Mouse (Mus musculus): ENCODE measurements at regions not wholly inside any gene's neighbourhood (a gene's known extent, or its start where the extent isn't known, plus 50 kb on each side); places are given as distances from the start of the nearest gene placed in this dataset.
A peak's percentile ranks its signal among the peaks of the same experiment; 100 is the strongest.

DNA sequence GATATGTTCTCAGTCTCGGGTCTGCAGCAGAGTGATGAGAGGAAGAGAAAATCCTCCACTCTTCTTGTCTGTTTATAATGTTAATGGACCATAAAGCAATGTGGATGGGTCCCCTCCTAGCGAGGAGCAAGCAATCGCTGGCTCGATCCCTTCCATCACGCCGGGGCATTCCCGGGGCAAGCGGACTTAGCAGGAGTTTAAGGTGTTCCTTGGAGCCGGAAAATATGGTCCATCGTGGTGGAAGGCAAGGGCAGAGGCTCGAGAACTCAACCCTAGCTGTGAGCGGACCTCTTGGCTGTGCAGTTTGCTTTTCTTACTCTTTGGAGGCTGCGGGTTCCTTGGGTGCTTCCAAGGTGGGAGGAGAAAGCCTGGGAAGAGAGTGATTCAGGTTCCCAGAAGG is 127.1 kb upstream of the Dpyd start:
- H3K4me2 ChIP-seq (replicated peaks): peak overlapping the region; percentile 91
- 3% methylated on average over 13 of the region's 13 CpGs for WGBS
- H3K4me1 ChIP-seq (replicated peaks; ENCODE audit: control insufficient read depth, insufficient read depth, low read length): peaks cover 5% of the 10 kb centered on the region; the same call in 1 of the 2 replicates
- peak overlapping the region; percentile 72 for H3K9ac ChIP-seq
- H3K9me3 ChIP-seq (ENCODE audit: control insufficient read depth, low read length): no peaks in the 10 kb centered on the region
- H3K27ac ChIP-seq: peak overlapping the region; percentile 87; the same call in 1 of the 2 replicates
- peak overlapping the region; percentile 41 for H3K4me3 ChIP-seq (replicated peaks; ENCODE audit: low read length)
- H3K36me3 ChIP-seq (replicated peaks; ENCODE audit: control insufficient read depth, insufficient read depth): no peaks in the 10 kb centered on the region
- DNase-seq (ENCODE audit: low spot score) (no peak), ATAC-seq (ENCODE audit: low FRiP score) (no peak)
- H3K27me3 ChIP-seq (ENCODE audit: control insufficient read depth, insufficient read depth, low read length): peaks cover 7% of the 10 kb centered on the region; the same call in 1 of the 2 replicates

DNA sequence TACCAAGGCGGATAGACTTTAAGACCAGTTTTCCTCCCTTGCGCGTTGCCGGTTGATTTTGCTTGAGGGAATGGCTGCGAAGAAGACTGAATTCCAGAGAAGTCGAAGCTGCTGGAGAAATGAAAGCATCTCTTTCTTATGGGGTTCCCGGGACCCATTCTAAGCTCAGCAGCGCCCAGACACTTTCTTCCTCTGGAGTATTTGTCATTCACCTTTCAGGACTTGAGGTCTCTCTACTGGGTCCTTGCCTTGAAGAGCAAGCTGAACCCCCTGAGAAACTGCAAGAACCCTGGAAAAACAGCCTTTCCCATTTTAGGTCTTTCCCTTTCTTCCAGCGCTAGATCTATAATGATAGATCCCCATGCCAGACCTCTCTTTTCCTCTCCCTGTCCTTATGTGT is 126.7 kb upstream of the Dpyd start:
- peaks cover 5% of the 10 kb centered on the region; the same call in 1 of the 2 replicates for H3K4me1 ChIP-seq (replicated peaks; ENCODE audit: control insufficient read depth, insufficient read depth, low read length)
- no peak for ATAC-seq (ENCODE audit: low FRiP score)
- no peaks in the 10 kb centered on the region for H3K9me3 ChIP-seq (ENCODE audit: control insufficient read depth, low read length)
- H3K36me3 ChIP-seq (replicated peaks; ENCODE audit: control insufficient read depth, insufficient read depth): no peaks in the 10 kb centered on the region
- H3K27ac ChIP-seq: peak overlapping the region; percentile 87; the same call in 1 of the 2 replicates
- WGBS: 5% methylated on average over 9 of the region's 9 CpGs
- H3K4me3 ChIP-seq (replicated peaks; ENCODE audit: low read length): peak overlapping the region; percentile 41
- H3K9ac ChIP-seq: peak overlapping the region; percentile 72
- H3K27me3 ChIP-seq (ENCODE audit: control insufficient read depth, insufficient read depth, low read length): peaks cover 7% of the 10 kb centered on the region; the same call in 1 of the 2 replicates
- H3K4me2 ChIP-seq (replicated peaks): peak overlapping the region; percentile 91
- DNase-seq (ENCODE audit: low spot score): no peak

DNA sequence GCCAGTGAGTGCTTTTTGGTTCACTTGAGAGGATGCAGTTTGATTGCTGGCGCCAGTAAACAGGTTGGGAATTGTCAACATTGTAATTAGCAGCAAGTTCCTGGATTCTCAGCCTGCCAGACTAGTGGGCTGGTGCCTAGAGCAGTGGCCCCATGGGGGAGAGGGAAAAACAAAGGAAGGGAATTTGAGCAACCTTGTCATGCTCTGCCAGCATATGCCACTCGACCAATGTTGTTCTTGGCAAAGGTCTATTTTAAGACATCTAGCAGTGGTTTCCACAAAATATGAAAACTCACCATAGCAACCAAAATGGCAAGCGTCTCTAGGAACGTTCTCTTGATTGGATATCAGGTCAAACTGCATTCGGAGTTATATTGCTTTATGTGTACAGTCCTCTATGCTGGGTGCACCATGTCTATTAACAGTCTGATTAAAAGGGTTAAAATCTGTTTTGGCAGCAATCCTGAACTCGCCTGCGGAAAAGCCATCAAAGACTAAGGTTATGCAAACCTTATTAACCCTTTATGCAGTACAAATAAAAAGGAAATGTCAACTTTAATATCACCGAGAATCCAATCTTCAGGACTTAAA is 118.1 kb upstream of the Dpyd start:
- H3K27me3 ChIP-seq (ENCODE audit: control insufficient read depth, insufficient read depth, low read length): no peaks in the 10 kb centered on the region
- no peak overlapping the region for H3K27ac ChIP-seq
- no peak overlapping the region for H3K4me3 ChIP-seq (replicated peaks; ENCODE audit: low read length)
- no peak overlapping the region for H3K9ac ChIP-seq
- 50% methylated on average over 8 of the region's 8 CpGs for whole genome bisulfite sequencing
- ATAC-seq (ENCODE audit: low FRiP score) (no peak), DNase-seq (ENCODE audit: low spot score) (peak; percentile 36)
- no peak overlapping the region for H3K4me2 ChIP-seq (replicated peaks)
- H3K4me1 ChIP-seq (replicated peaks; ENCODE audit: control insufficient read depth, insufficient read depth, low read length): 0 out of 2 replicates have a peak, but pooled peaks cover 8% of the 10 kb centered on the region
- no peaks in the 10 kb centered on the region for H3K9me3 ChIP-seq (ENCODE audit: control insufficient read depth, low read length)
- no peaks in the 10 kb centered on the region for H3K36me3 ChIP-seq (replicated peaks; ENCODE audit: control insufficient read depth, insufficient read depth)

DNA sequence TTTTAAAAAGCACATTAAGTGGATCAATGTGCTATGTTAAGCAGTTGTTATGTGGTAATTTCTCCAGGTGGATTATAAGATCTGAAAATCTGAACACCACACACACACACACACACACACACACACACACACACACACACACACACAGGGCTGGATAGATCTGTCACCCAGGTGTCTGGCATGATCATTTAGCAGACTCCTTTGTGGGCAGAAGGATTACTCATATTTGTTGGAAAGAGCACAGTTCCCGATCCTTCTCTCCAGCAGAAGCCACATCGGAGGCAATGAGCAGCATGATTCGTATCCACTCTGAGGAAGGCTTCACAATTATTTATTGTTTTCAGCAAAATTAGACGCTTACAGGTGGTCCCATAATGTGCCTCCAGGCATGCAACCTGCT is 116.6 kb upstream of the Dpyd start:
- H3K36me3 ChIP-seq (replicated peaks; ENCODE audit: control insufficient read depth, insufficient read depth): no peaks in the 10 kb centered on the region
- DNase-seq (ENCODE audit: low spot score): no peak
- no peak overlapping the region for H3K4me2 ChIP-seq (replicated peaks)
- 0 out of 2 replicates have a peak, but pooled peaks cover 8% of the 10 kb centered on the region for H3K4me1 ChIP-seq (replicated peaks; ENCODE audit: control insufficient read depth, insufficient read depth, low read length)
- no peaks in the 10 kb centered on the region for H3K9me3 ChIP-seq (ENCODE audit: control insufficient read depth, low read length)
- no peak for ATAC-seq (ENCODE audit: low FRiP score)
- H3K27ac ChIP-seq: no peak overlapping the region
- 84% methylated on average over 4 of the region's 4 CpGs for WGBS
- no peak overlapping the region for H3K4me3 ChIP-seq (replicated peaks; ENCODE audit: low read length)
- no peaks in the 10 kb centered on the region for H3K27me3 ChIP-seq (ENCODE audit: control insufficient read depth, insufficient read depth, low read length)
- no peak overlapping the region for H3K9ac ChIP-seq

DNA sequence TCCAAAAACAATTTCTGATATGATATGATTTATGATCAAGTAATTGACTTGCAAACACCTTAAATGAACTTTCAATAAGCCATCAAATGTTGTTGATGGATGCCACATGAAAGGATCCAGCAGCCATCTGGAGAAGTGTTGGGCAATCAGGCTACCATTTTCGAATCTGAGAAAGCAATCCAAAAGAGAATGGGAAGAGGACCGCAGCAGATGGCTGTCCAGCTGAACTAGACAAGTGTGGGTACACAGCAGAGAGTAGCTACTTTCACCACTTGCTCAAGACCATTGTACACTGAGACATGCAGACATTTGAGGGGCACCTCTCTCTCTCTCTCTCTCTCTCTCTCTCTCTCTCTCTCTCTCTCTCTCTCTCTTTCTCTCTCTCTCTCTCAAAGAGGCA is 102.3 kb upstream of the Dpyd start:
- no peak for DNase-seq (ENCODE audit: low spot score)

DNA sequence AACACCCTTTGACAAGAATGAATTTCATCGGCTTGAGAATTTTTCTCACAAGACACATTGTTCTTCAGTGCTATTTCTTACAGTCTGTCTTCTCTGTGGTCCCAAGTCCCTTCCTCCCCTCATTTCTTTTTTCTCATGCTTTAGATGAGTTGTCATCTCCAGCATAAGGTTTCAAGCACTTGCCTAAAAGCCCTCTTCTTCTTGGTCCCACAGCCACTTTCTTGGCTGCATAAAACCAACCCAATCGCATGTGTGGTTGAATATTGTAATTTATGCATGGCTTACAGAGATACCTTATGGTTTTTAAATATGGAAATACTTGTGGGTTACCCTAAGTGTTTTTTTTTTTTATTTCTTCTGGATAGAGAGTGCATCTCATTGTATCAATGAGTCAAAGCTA is 96.3 kb upstream of the Dpyd start:
- Histone ChIP-seq H3K4me1 (replicated peaks; ENCODE audit: control insufficient read depth, insufficient read depth, low read length) (no peaks in the 10 kb centered on the region), H3K4me3 (replicated peaks; ENCODE audit: low read length) (no peak overlapping the region), H3K4me2 (replicated peaks) (no peak overlapping the region), H3K36me3 (replicated peaks; ENCODE audit: control insufficient read depth, insufficient read depth) (no peaks in the 10 kb centered on the region), H3K9ac (no peak overlapping the region), H3K27ac (no peak overlapping the region), H3K9me3 (ENCODE audit: control insufficient read depth, low read length) (no peaks in the 10 kb centered on the region), H3K27me3 (ENCODE audit: control insufficient read depth, insufficient read depth, low read length) (no peaks in the 10 kb centered on the region)
- no peak for DNase-seq (ENCODE audit: low spot score)
- no peak for ATAC-seq (ENCODE audit: low FRiP score)
- WGBS: 93% methylated on average over 2 of the region's 2 CpGs

More for the DNA sequence above, 102.3 kb upstream of the Dpyd start:
- H3K36me3 ChIP-seq (replicated peaks; ENCODE audit: control insufficient read depth, insufficient read depth): no peaks in the 10 kb centered on the region
- no peaks in the 10 kb centered on the region for H3K9me3 ChIP-seq (ENCODE audit: control insufficient read depth, low read length)
- no peak overlapping the region for H3K4me3 ChIP-seq (replicated peaks; ENCODE audit: low read length)
- no peak overlapping the region for H3K4me2 ChIP-seq (replicated peaks)
- no peak overlapping the region for H3K27ac ChIP-seq
- 86% methylated on average over 2 of the region's 2 CpGs for WGBS
- no peaks in the 10 kb centered on the region for H3K4me1 ChIP-seq (replicated peaks; ENCODE audit: control insufficient read depth, insufficient read depth, low read length)
- no peaks in the 10 kb centered on the region for H3K27me3 ChIP-seq (ENCODE audit: control insufficient read depth, insufficient read depth, low read length)
- no peak overlapping the region for H3K9ac ChIP-seq
- ATAC-seq (ENCODE audit: low FRiP score): no peak

DNA sequence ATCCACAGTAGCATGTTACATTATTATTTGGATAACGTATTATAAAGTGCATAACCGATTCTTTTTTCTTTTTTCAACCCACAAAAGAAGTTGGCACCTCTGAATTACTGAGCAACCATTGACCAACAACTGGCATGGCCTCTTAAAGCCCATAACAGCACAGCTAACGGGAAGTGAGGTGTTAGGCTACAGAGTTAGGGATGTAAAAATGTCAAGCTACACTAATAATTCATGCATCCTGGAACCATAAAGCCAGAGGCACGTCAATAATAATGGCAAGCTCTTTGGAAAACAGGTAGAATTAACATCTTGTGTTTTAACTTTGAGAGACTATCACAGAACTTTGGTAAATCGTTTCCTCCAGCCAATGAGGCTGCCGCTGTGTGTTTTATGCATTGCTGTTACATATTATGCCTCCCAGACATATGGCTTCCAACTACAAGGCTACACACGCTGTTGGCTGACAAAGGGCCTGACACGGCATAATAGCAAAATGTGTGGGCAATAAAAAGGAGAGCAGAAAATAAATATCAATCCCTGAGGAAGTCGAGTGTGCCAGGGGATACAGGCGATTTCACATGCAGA is 89.6 kb upstream of the Dpyd start:
- 0 out of 2 replicates have a peak, but pooled peaks cover 3% of the 10 kb centered on the region for H3K4me1 ChIP-seq (replicated peaks; ENCODE audit: control insufficient read depth, insufficient read depth, low read length)
- no peak overlapping the region for H3K4me2 ChIP-seq (replicated peaks)
- H3K36me3 ChIP-seq (replicated peaks; ENCODE audit: control insufficient read depth, insufficient read depth): no peaks in the 10 kb centered on the region
- no peak overlapping the region for H3K9ac ChIP-seq
- no peak overlapping the region for H3K27ac ChIP-seq
- no peak for ATAC-seq (ENCODE audit: low FRiP score)
- DNase-seq (ENCODE audit: low spot score): no peak
- H3K4me3 ChIP-seq (replicated peaks; ENCODE audit: low read length): no peak overlapping the region
- H3K9me3 ChIP-seq (ENCODE audit: control insufficient read depth, low read length): no peaks in the 10 kb centered on the region
- 71% methylated on average over 10 of the region's 10 CpGs for WGBS
- H3K27me3 ChIP-seq (ENCODE audit: control insufficient read depth, insufficient read depth, low read length): no peaks in the 10 kb centered on the region

DNA sequence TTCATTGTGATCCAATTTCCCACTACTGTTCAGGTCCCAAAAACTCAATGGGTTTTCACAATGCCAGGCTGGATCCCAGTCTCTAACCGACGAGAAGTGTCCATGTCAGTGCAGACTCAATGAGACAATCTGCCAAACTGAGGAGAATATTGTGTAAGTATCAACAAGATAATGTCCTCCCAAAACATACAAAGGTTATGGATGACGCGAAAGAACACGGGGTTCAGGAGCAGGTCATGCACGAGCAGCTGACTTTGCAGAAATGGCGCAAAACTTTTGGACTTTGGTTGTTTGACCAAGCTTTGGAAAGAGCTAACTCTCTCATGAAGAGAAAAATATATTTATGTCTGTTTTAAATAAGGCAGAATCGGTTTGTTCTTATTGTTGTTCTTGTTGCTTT is 83.9 kb upstream of the Dpyd start:
- Histone ChIP-seq H3K36me3 (replicated peaks; ENCODE audit: control insufficient read depth, insufficient read depth) (no peaks in the 10 kb centered on the region), H3K27me3 (ENCODE audit: control insufficient read depth, insufficient read depth, low read length) (no peaks in the 10 kb centered on the region), H3K9me3 (ENCODE audit: control insufficient read depth, low read length) (no peaks in the 10 kb centered on the region), H3K4me1 (replicated peaks; ENCODE audit: control insufficient read depth, insufficient read depth, low read length) (no peaks in the 10 kb centered on the region), H3K9ac (no peak overlapping the region), H3K4me2 (replicated peaks) (no peak overlapping the region), H3K27ac (no peak overlapping the region), H3K4me3 (replicated peaks; ENCODE audit: low read length) (no peak overlapping the region)
- WGBS: 88% methylated on average over 8 of the region's 8 CpGs
- DNase-seq (ENCODE audit: low spot score) (no peak), ATAC-seq (ENCODE audit: low FRiP score) (no peak)

DNA sequence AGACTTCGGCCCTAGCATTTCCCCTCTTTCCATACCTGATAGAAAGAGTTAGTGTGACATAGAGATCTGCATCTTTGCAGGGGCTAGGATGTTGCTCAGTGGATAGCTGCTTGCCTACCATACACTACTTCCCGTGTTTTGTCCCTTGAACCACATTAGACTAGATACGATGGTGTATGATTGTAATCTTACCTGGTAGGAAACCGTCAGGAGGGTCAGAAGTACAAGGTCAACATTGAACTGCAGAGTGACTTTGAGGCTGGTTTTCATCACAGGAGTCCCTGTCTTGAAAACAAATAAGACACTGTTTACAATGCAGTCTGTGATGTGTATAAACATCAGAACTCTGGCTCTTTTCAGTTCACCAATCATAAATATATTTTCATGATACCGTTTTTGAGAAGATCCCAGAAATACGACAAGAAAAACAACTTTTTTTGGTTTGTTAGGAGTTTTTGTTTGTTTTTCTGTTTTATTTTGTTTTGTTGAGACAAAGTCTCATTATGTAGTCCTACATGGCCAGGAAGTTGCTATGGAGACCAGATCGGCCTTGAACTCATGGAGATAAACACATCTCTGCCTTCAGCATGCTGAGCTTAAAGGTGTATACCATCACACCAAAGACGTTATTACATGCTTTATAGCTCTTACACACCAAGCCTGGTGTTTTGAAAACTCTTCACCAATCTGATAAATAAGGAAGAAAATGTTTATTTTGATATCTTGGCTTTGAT is 81.2 kb upstream of the Dpyd start:
- H3K4me2 ChIP-seq (replicated peaks): no peak overlapping the region
- no peaks in the 10 kb centered on the region for H3K4me1 ChIP-seq (replicated peaks; ENCODE audit: control insufficient read depth, insufficient read depth, low read length)
- H3K9ac ChIP-seq: no peak overlapping the region
- ATAC-seq (ENCODE audit: low FRiP score): no peak
- DNase-seq (ENCODE audit: low spot score): no peak
- WGBS: 70% methylated on average over 8 of the region's 8 CpGs
- no peaks in the 10 kb centered on the region for H3K36me3 ChIP-seq (replicated peaks; ENCODE audit: control insufficient read depth, insufficient read depth)
- no peaks in the 10 kb centered on the region for H3K9me3 ChIP-seq (ENCODE audit: control insufficient read depth, low read length)
- no peaks in the 10 kb centered on the region for H3K27me3 ChIP-seq (ENCODE audit: control insufficient read depth, insufficient read depth, low read length)
- H3K27ac ChIP-seq: no peak overlapping the region
- no peak overlapping the region for H3K4me3 ChIP-seq (replicated peaks; ENCODE audit: low read length)
